Mouse (Mus musculus): ENCODE results near the gene Agbl4. TPM values are rescaled to one million over a fixed set of nuclear protein-coding genes. Genes with fewer than 3 reads are reported as not detected.

Agbl4 gene
- not detected in 2 replicates for polyA plus RNA-seq (2012)

- no peak for TF ChIP-seq GATA1 (IDR thresholded peaks at IDR 0.05; ENCODE audit: low read length)
Measured at GRCm38 (mm10) chr4:110397618-110398045, at the start of gene Agbl4. Gene Agbl4 (plus strand): TSS chr4:110397661.

DNA sequence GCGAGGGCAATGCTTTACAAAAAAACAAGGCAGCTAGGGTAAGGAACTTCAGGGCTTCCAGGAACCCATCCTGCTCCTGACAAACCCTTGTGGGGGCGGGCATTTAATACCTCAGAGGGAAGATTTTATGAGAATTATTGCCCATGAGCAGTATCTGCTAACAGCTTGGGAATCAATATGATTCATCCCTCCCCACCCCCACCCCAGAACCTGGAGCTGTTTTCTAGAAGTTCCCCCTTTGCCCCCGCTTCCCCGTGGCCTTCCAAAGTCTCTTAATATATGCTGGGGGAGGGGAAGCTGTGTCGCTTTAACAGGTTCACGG, 46.6 kb upstream of the Agbl4 start:
- TF ChIP-seq GATA1 (IDR thresholded peaks at IDR 0.05; ENCODE audit: low read length), result no peak

GRCm38 (mm10) chr4:110351178-110352000, 46.1 kb upstream of the Agbl4 start, which contains the start of gene Elavl4:
Gene Elavl4 (minus strand): TSS chr4:110351909.
- TF ChIP-seq GATA1 (IDR thresholded peaks at IDR 0.05; ENCODE audit: low read length), result no peak

DNA sequence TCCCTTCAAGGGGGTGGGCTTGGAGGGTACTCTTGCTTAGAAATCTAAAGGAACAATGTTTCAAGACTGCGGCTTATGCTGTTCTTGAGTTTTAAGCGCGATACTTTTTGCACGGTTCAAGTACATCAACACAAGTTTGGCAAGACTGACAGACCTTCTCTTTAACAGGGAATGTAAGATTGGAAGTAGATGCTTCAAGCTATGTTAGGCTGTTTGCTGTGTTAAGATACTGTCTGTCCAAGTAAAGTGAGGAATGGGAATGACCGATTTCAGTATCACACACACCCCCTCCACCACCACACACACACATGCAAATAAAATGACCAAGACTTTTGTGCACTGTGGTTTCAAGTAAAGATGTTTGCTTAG, 45.5 kb upstream of the Agbl4 start:
- no peak for TF ChIP-seq GATA1 (IDR thresholded peaks at IDR 0.05; ENCODE audit: low read length)

- no peak for TF ChIP-seq GATA1 (IDR thresholded peaks at IDR 0.05; ENCODE audit: low read length)
Measured at GRCm38 (mm10) chr4:110360568-110360967, 36.9 kb upstream of the Agbl4 start.

- TF ChIP-seq GATA1 (IDR thresholded peaks at IDR 0.05; ENCODE audit: low read length), result no peak
Measured at GRCm38 (mm10) chr4:110396221-110396620, 1.2 kb upstream of the Agbl4 start.

- no peak for TF ChIP-seq GATA1 (IDR thresholded peaks at IDR 0.05; ENCODE audit: low read length)
Measured at GRCm38 (mm10) chr4:110420306-110420705, 22.8 kb downstream of the Agbl4 start.

GRCm38 (mm10) chr4:110427653-110428052, 30.2 kb downstream of the Agbl4 start:
- TF ChIP-seq GATA1 (IDR thresholded peaks at IDR 0.05; ENCODE audit: low read length), result no peak

DNA sequence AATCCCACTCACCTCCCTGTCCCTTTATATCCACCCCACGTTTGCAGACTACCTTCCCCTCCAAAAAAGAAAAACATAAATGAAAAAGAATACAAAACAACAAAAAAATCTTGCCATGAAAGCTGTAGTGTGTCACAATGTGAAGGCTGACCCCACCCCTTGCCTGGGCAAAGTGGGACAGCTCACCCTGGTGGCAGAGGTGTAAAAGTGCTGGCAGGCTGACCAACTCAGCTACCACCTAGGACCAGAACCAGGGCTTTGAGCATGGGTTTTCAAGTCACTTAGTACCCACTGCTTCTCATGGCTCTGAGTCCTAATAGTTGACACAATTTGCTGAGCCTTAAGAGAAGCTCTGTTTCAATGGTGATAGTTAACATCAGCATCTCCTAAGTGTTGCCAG, 96.9 kb downstream of the Agbl4 start:
- no peak for TF ChIP-seq GATA1 (IDR thresholded peaks at IDR 0.05; ENCODE audit: low read length)

GRCm38 (mm10) chr4:110529804-110530203, 132.3 kb downstream of the Agbl4 start:
- no peak for TF ChIP-seq GATA1 (IDR thresholded peaks at IDR 0.05; ENCODE audit: low read length)

DNA sequence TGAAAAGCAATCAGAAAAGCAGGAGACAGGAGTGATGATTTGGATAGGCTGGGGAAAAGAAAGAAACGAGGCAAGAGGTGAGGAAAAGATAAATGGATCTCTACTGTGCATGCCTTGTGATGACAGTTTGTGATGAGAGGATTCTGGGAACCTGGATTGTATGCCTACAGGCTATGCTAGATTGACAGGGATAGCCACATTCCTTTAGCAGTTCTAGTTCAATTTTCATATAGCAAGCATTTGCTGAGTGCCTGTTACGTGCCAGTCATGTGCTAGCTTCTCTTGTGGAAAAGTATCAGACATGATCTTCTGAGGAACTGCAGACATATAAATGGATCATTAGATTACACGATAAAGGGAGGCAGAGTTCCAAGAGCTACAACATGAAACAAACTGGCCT, 151.8 kb downstream of the Agbl4 start:
- TF ChIP-seq GATA1 (IDR thresholded peaks at IDR 0.05; ENCODE audit: low read length), result no peak

DNA sequence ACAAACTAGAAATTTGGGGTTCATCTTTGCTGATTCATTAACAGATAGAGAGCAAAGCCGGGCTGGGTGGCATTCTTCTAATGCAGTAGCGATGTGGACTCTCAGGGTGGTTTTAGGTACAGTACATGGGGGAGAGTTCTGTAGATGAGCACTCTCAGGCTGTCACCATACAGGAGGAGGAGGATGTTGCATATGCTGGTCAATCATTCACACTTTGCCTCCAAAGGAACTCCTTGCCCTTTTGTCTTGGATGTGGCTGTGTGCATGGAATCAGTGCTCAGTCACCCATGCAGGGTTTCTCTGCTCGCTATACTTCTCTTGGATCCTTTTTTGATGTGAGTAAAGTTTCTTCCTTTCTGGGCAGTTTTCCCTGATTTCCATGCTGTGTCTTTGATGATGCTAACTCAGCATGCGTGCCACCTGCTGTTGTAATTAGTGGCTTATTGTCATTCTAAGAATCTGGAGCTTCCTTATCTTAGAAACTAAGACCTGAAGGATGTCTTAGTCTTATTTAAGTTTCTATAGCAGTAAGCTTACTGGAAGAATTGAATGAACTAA, 200.3 kb downstream of the Agbl4 start:
- TF ChIP-seq GATA1 (IDR thresholded peaks at IDR 0.05; ENCODE audit: low read length), result no peak

GRCm38 (mm10) chr4:110641417-110641816, 244.0 kb downstream of the Agbl4 start:
- no peak for TF ChIP-seq GATA1 (IDR thresholded peaks at IDR 0.05; ENCODE audit: low read length)

DNA sequence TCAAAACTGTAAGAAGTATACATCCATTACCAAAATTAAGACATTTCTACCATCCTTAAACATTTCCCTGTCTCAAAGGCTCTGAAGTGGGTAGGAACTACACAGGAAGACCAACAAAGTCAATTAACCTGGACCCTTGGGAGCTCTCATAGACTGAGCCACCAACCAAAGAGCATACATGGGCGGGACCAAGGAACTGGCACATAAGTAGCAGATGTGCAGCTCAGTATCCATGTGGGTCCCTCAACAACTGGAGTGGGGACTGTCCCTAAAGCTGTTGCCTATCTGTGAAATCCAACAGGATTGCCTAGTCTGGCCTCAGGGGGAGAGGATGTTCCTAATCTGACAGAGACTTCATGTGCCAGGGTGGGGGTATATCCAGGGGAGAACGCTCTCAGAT, 265.5 kb downstream of the Agbl4 start:
- TF ChIP-seq GATA1 (IDR thresholded peaks at IDR 0.05; ENCODE audit: low read length), result no peak

DNA sequence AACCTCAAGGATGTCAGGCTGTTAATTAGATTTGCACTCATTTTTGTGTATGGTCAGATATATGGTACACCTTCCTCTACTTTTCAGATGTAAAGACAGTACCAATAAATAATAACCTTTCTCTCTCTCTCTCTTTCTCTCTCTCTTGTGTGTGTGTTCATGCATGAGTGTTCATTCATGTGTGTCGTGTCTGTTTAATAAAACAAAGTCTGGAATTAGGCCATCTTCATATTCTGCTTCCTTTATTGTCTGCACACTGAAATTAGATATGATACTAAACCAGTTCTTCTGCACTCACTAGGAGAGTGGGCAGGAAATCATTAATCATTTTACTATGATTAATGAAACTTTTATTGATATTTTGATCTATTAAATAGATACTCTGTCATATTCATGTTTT, 276.7 kb downstream of the Agbl4 start:
- no peak for TF ChIP-seq GATA1 (IDR thresholded peaks at IDR 0.05; ENCODE audit: low read length)

DNA sequence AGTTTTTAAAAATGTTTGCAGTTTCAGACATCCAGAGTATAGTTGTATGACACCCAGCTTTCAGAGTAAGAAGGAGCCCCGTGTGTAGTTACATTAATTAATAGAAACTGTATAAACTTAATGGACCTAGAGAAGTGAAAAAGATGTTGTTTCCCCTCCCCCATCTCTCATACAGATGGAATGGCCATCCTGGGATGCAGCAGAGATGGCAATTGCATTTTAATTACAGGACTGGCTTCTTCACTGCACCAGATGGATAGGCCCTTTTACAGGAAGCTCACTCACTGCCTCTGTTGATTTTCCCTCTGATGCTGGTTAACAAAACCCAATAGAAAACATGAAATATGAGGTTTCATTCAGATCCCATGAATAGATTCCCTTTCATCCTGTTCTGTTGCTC, 337.7 kb downstream of the Agbl4 start:
- no peak for TF ChIP-seq GATA1 (IDR thresholded peaks at IDR 0.05; ENCODE audit: low read length)

- TF ChIP-seq GATA1 (IDR thresholded peaks at IDR 0.05; ENCODE audit: low read length), result no peak
Measured at GRCm38 (mm10) chr4:110757941-110758340, 360.5 kb downstream of the Agbl4 start.
